Mouse (Mus musculus) left cerebral cortex, adult 18-20 months (tissue): ENCODE measurements around the gene Gm45194. TPM values are rescaled to one million over a fixed set of nuclear protein-coding genes. Genes with fewer than 3 reads are reported as not detected.

Source experiments
- DNase-seq, 2 experiments: peaks; one replicate each; pipeline ENCODE4 v3.0.0; 2021 to 2022; ENCODE audit warnings: low spot score in 2 of 2, mixed read lengths in 1 of 2
- long read RNA-seq, 2 experiments: library from polyadenylated mRNA; stranded (forward); transcript quantifications; one replicate each; pipeline ENCODE4 v2.0.0; 2021
- total RNA-seq, 2 experiments: library from RNA; stranded (reverse); gene quantifications; 2 replicates each; pipeline ENCODE4 v1.2.3; 2021

The Gm45194 gene
- total RNA-seq = not detected
- long read RNA-seq, experiment 1 = 0 reads
- long read RNA-seq, experiment 2 = 0 reads

- DNase-seq = no peak
Measured at GRCm38 (mm10) chrX:111891089-111891488, at the start of gene Gm45194. Gm45194 (plus strand) TSS chrX:111891389.

- no peak for DNase-seq
Measured at GRCm38 (mm10) chrX:111855878-111856277, 35.3 kb upstream of the Gm45194 start.

- DNase-seq = no peak
Measured at GRCm38 (mm10) chrX:111881251-111881650, 9.9 kb upstream of the Gm45194 start.

- no peak for DNase-seq
Measured at GRCm38 (mm10) chrX:111894321-111895050, 3.3 kb downstream of the Gm45194 start.

- no peak for DNase-seq
Measured at GRCm38 (mm10) chrX:111895084-111895779, 4.0 kb downstream of the Gm45194 start.

- DNase-seq = no peak
Measured at GRCm38 (mm10) chrX:111917422-111917821, 26.2 kb downstream of the Gm45194 start.

GRCm38 (mm10) chrX:111960909-111961308, 69.7 kb downstream of the Gm45194 start:
- DNase-seq = no peak

GRCm38 (mm10) chrX:111999661-112000060, 108.5 kb downstream of the Gm45194 start:
- DNase-seq = no peak

GRCm38 (mm10) chrX:112010707-112011106, 119.5 kb downstream of the Gm45194 start, which contains the start of gene Tex16:
Tex16 (plus strand) TSS chrX:112011007.
- no peak for DNase-seq

- no peak for DNase-seq
Measured at GRCm38 (mm10) chrX:112238749-112239148, 347.6 kb downstream of the Gm45194 start, which contains the start of gene 4933403O08Rik. 4933403O08Rik (plus strand) TSS chrX:112239049.

GRCm38 (mm10) chrX:112242916-112243315, 351.7 kb downstream of the Gm45194 start:
- DNase-seq = no peak

- peak; percentile 6 to 28 for DNase-seq
Measured at GRCm38 (mm10) chrX:112255513-112255912, 364.3 kb downstream of the Gm45194 start.

- DNase-seq = no peak
Measured at GRCm38 (mm10) chrX:112273550-112273949, 382.4 kb downstream of the Gm45194 start.

Other genes starting within 250 kb of the Gm45194 start
- gene Hdx, start 194.3 kb upstream of the Gm45194 start, total RNA-seq = 1 to 10 TPM; 3.0 to 3.8 TPM
- gene Tex16, start 119.6 kb downstream of the Gm45194 start, total RNA-seq = not detected